Mouse (Mus musculus) large intestine, adult 2 months (tissue): ENCODE results near the gene Arhgap10. TPM values are rescaled to one million over a fixed set of nuclear protein-coding genes. Genes with fewer than 3 reads are reported as not detected.

Source experiments
- DNase-seq: peaks from one replicate; pipeline ENCODE4 v3.0.0-alpha.2; 2012; ENCODE audit warnings: low read depth, low spot score
- WGBS: fragments of 180-500 bp; shearing (Covaris S2); methylation state at CpG from one replicate; pipeline ENCODE4 v1.1.7; 2018; 5-methylcytosine and 5-hydroxymethylcytosine counted together
- polyA plus RNA-seq: library from polyadenylated mRNA; depleted of rRNA; stranded (reverse); fragments of >200 nt; gene quantifications from 2 replicates; pipeline ENCODE4 v1.2.3, GENCODE M21; 2012; rRNA removed

Gene Arhgap10
- polyA plus RNA-seq, result 3.6 and 3.7 TPM in 2 replicates

- WGBS, result under 1% methylated on average over 76 of the region's 95 CpGs
- no peak for DNase-seq
These were observed at the start of gene Arhgap10 for GRCm38 (mm10) chr8:77517301-77518200. Arhgap10 (minus strand) TSS chr8:77517953.

GRCm38 (mm10) chr8:77561441-77561840 is 43.7 kb upstream of the Arhgap10 start:
- no peak for DNase-seq
- 74% methylated on average over 3 of the region's 3 CpGs for WGBS

- 95% methylated on average over 3 of the region's 3 CpGs for WGBS
- no peak for DNase-seq
These were observed 34.7 kb upstream of the Arhgap10 start for GRCm38 (mm10) chr8:77552491-77552890.

- peak; percentile 31 for DNase-seq
- WGBS, result 3% methylated on average over 7 of the region's 7 CpGs
These were observed 32.3 kb upstream of the Arhgap10 start for GRCm38 (mm10) chr8:77549881-77550580.

GRCm38 (mm10) chr8:77549121-77549706 is 31.5 kb upstream of the Arhgap10 start, which contains the start of gene Prmt9:
Prmt9 (plus strand) TSS chr8:77549397.
- WGBS, result 3% methylated on average over 42 of the region's 42 CpGs

GRCm38 (mm10) chr8:77545616-77546015 is 27.9 kb upstream of the Arhgap10 start:
- no peak for DNase-seq
- WGBS, result 83% methylated on average over 4 of the region's 4 CpGs

More at GRCm38 (mm10) chr8:77549121-77549706, 31.5 kb upstream of the Arhgap10 start, which contains the start of gene Prmt9:
- peak; percentile 52 for DNase-seq

- DNase-seq, result no peak
- 78% methylated on average over 3 of the region's 3 CpGs for WGBS
These were observed 26.7 kb upstream of the Arhgap10 start for GRCm38 (mm10) chr8:77544428-77544827.

GRCm38 (mm10) chr8:77543152-77543777 is 25.5 kb upstream of the Arhgap10 start:
- 74% methylated on average over 6 of the region's 6 CpGs for WGBS
- no peak for DNase-seq

- DNase-seq, result no peak
- 86% methylated on average over 1 of the region's 1 CpGs for WGBS
These were observed 20.5 kb upstream of the Arhgap10 start for GRCm38 (mm10) chr8:77538256-77538655.

- 82% methylated on average over 12 of the region's 12 CpGs for WGBS
- DNase-seq, result no peak
These were observed 19.1 kb upstream of the Arhgap10 start for GRCm38 (mm10) chr8:77536821-77537220.

GRCm38 (mm10) chr8:77535026-77535595 is 17.4 kb upstream of the Arhgap10 start:
- no peak for DNase-seq
- WGBS, result 48% methylated on average over 5 of the region's 5 CpGs

- DNase-seq, result no peak
- WGBS, result 74% methylated on average over 8 of the region's 8 CpGs
These were observed 16.7 kb upstream of the Arhgap10 start for GRCm38 (mm10) chr8:77534358-77534992.

- 84% methylated on average over 8 of the region's 8 CpGs for WGBS
These were observed 8.4 kb upstream of the Arhgap10 start for GRCm38 (mm10) chr8:77526130-77526529.

GRCm38 (mm10) chr8:77524906-77525305 is 7.2 kb upstream of the Arhgap10 start:
- DNase-seq, result no peak
- WGBS, result 90% methylated on average over 2 of the region's 2 CpGs

More at GRCm38 (mm10) chr8:77526130-77526529, 8.4 kb upstream of the Arhgap10 start:
- no peak for DNase-seq

- no peak for DNase-seq
These were observed 6.4 kb upstream of the Arhgap10 start for GRCm38 (mm10) chr8:77524018-77524615.

GRCm38 (mm10) chr8:77522984-77523383 is 5.2 kb upstream of the Arhgap10 start:
- no peak for DNase-seq
- WGBS, result 33% methylated on average over 8 of the region's 8 CpGs

More at GRCm38 (mm10) chr8:77524018-77524615, 6.4 kb upstream of the Arhgap10 start:
- WGBS, result 38% methylated on average over 14 of the region's 14 CpGs

GRCm38 (mm10) chr8:77521028-77521785 is 3.5 kb upstream of the Arhgap10 start:
- WGBS, result 47% methylated on average over 8 of the region's 8 CpGs

GRCm38 (mm10) chr8:77520601-77521000 is 2.8 kb upstream of the Arhgap10 start:
- DNase-seq, result no peak
- WGBS, result 93% methylated on average over 4 of the region's 4 CpGs

More at GRCm38 (mm10) chr8:77521028-77521785, 3.5 kb upstream of the Arhgap10 start:
- no peak for DNase-seq
